8 mouse cellular contexts compared by ENCODE assay signal in genomic region chr13:19622573-19623227, GRCm38 (mm10). TPM values are rescaled to one million over a fixed set of nuclear protein-coding genes. Genes with fewer than 3 reads are reported as not detected.
DNase-seq lines count a peak whose midpoint lies in the region; ATAC-seq and TF ChIP-seq lines count a peak whose summit lies in the region.

TSS of gene Sfrp4 (plus strand) at chr13:19623104.

- H3K9me3 ChIP-seq in embryonic facial prominence, embryonic 13.5 days, result no peaks in the 10 kb centered on the region
- no peaks in the 10 kb centered on the region for H3K9me3 ChIP-seq in heart, embryonic 11.5 days (replicated peaks; ENCODE audit: control insufficient read depth, low read length)
- H3K9me3 ChIP-seq in lung, postnatal 0 days (ENCODE audit: low read length), result no peaks in the 10 kb centered on the region

- ATAC-seq in embryonic facial prominence, embryonic 13.5 days (ENCODE audit: insufficient number of reproducible peaks, insufficient read depth, low FRiP score, low TSS enrichment, low read depth), result no peak
- ATAC-seq in heart, embryonic 11.5 days (replicated peaks; ENCODE audit: insufficient number of reproducible peaks, low FRiP score, low TSS enrichment), result no peak
- peak; percentile 86 for ATAC-seq in lung, postnatal 0 days

- H3K9ac ChIP-seq in embryonic facial prominence, embryonic 13.5 days, result peak within 1 kb of the TSS; percentile 71
- H3K9ac ChIP-seq in heart, embryonic 11.5 days (ENCODE audit: low read depth, low read length), result peak within 1 kb of the TSS; percentile 60
- H3K9ac ChIP-seq in lung, postnatal 0 days (replicated peaks; ENCODE audit: low read depth), result no peak within 1 kb of the TSS; the same call in 1 of the 2 replicates

- peak within 1 kb of the TSS; percentile 39 for H3ac ChIP-seq in C2C12 (ENCODE audit: control insufficient read depth, insufficient read length, low read depth)

- no peaks in the 10 kb centered on the region for H3K27me3 ChIP-seq in C2C12 (ENCODE audit: control insufficient read depth, insufficient read depth, insufficient read length)
- H3K27me3 ChIP-seq in embryonic facial prominence, embryonic 13.5 days, result peaks cover 37% of the 10 kb centered on the region
- peaks cover 12% of the 10 kb centered on the region; the same call in 1 of the 2 replicates for H3K27me3 ChIP-seq in heart, embryonic 11.5 days (ENCODE audit: control insufficient read depth, insufficient read depth, low read length)
- H3K27me3 ChIP-seq in lung, postnatal 0 days (replicated peaks; ENCODE audit: insufficient read depth, low read length), result peaks cover 5% of the 10 kb centered on the region; the same call in 1 of the 2 replicates

- 4% methylated on average over 25 of the region's 25 CpGs for WGBS in embryonic facial prominence, embryonic 13.5 days
- 5% methylated on average over 25 of the region's 25 CpGs for WGBS in heart, embryonic 11.5 days (ENCODE audit: insufficient replicate concordance)
- WGBS in lung, postnatal 0 days, result 4% methylated on average over 25 of the region's 25 CpGs

- H3K79me2 ChIP-seq in C2C12 (ENCODE audit: control insufficient read depth, insufficient read depth), result peaks cover 16% of the 10 kb centered on the region

- H3K4me2 ChIP-seq in embryonic facial prominence, embryonic 13.5 days, result peak within 1 kb of the TSS; percentile 88
- H3K4me2 ChIP-seq in heart, embryonic 11.5 days, result peak within 1 kb of the TSS; percentile 94
- H3K4me2 ChIP-seq in lung, postnatal 0 days (replicated peaks; ENCODE audit: low read depth, low read length), result peak within 1 kb of the TSS; percentile 74

- no peaks in the 10 kb centered on the region for H3K36me3 ChIP-seq in C2C12 (ENCODE audit: control insufficient read depth, insufficient read depth)
- H3K36me3 ChIP-seq in embryonic facial prominence, embryonic 13.5 days, result no peaks in the 10 kb centered on the region
- H3K36me3 ChIP-seq in heart, embryonic 11.5 days (ENCODE audit: control insufficient read depth, insufficient read depth, low read length), result no peaks in the 10 kb centered on the region
- H3K36me3 ChIP-seq in lung, postnatal 0 days (ENCODE audit: insufficient read depth, low read length), result no peaks in the 10 kb centered on the region

- TF ChIP-seq CTCF in C2C12 (IDR thresholded peaks at IDR 0.05; ENCODE audit: control insufficient read depth, insufficient read depth, insufficient read length), result no peak
- peak; percentile 63 for TF ChIP-seq CTCF in lung, postnatal 0 days (IDR thresholded peaks at IDR 0.05)

- H3K79me3 ChIP-seq in C2C12 (ENCODE audit: low read depth), result peaks cover 12% of the 10 kb centered on the region

- DNase-seq in adrenal gland, adult 2 months, result peak; percentile 75
- peak; percentile 38 for DNase-seq in kidney, postnatal 14 days
- peak; percentile 79 for DNase-seq in lung, postnatal 0 days (ENCODE audit: low spot score)
- peak; percentile 43 for DNase-seq in ovary, postnatal 14 days (ENCODE audit: low spot score)
- no peak for DNase-seq in thymus, postnatal 25 days

- peaks cover 15% of the 10 kb centered on the region; the same call in 1 of the 2 replicates for H3K4me1 ChIP-seq in embryonic facial prominence, embryonic 13.5 days
- H3K4me1 ChIP-seq in heart, embryonic 11.5 days (ENCODE audit: control insufficient read depth, insufficient read depth, low read length), result peaks cover 2% of the 10 kb centered on the region; the same call in 1 of the 2 replicates
- H3K4me1 ChIP-seq in lung, postnatal 0 days (ENCODE audit: insufficient read depth, low read depth, low read length), result peaks cover 5% of the 10 kb centered on the region; the same call in 1 of the 2 replicates

- no peak within 1 kb of the TSS for H3K4me3 ChIP-seq in C2C12 (ENCODE audit: insufficient read depth, poor library complexity, severe bottlenecking)
- H3K4me3 ChIP-seq in embryonic facial prominence, embryonic 13.5 days, result peak within 1 kb of the TSS; percentile 48
- peak within 1 kb of the TSS; percentile 48 for H3K4me3 ChIP-seq in heart, embryonic 11.5 days (ENCODE audit: low read depth, low read length)
- peak within 1 kb of the TSS; percentile 29 for H3K4me3 ChIP-seq in lung, postnatal 0 days (ENCODE audit: low read depth, low read length)

- no peak within 1 kb of the TSS for H3K27ac ChIP-seq in embryonic facial prominence, embryonic 13.5 days
- H3K27ac ChIP-seq in heart, embryonic 11.5 days (ENCODE audit: low read depth, low read length), result no peak within 1 kb of the TSS
- H3K27ac ChIP-seq in lung, postnatal 0 days (ENCODE audit: low read length), result no peak within 1 kb of the TSS

- TF ChIP-seq EP300 in lung, postnatal 0 days (IDR thresholded peaks at IDR 0.05), result no peak

TF ChIP-seq in C2C12, 6 proteins besides CTCF, POLR2A, EP300 and RAD21:
- TF ChIP-seq USF1 (IDR thresholded peaks at IDR 0.05; ENCODE audit: low read depth), result no peak
- no peak for TF ChIP-seq FOSL1 (IDR thresholded peaks at IDR 0.05; ENCODE audit: insufficient read depth, low read length, poor library complexity, severe bottlenecking)
- no peak for TF ChIP-seq MAX (IDR thresholded peaks at IDR 0.05)
- TF ChIP-seq MYOD1 (IDR thresholded peaks at IDR 0.05; ENCODE audit: control insufficient read depth, insufficient read length, low read depth), result no peak
- no peak for TF ChIP-seq MYOG (IDR thresholded peaks at IDR 0.05; ENCODE audit: control insufficient read depth, extremely low read depth, insufficient read length)
- TF ChIP-seq CEBPB (IDR thresholded peaks at IDR 0.05; ENCODE audit: low read depth), result no peak

RNA-seq across cellular contexts. Expression of gene Sfrp4, which starts in this region (rescaled TPM):
- polyA plus RNA-seq in C2C12 (2012; fragmentation: generic; extraction: Trizol), result 0.70 TPM
- 1 to 10 TPM; 4.5 to 5.0 TPM for total RNA-seq in adrenal gland, adult 2 months (2021)
- polyA plus RNA-seq in adrenal gland, adult 2 months (2012; rRNA removed), result 3.9 and 4.7 TPM in 2 replicates
- 15.8 and 34.0 TPM in 2 replicates for polyA plus RNA-seq in embryonic facial prominence, embryonic 13.5 days (2015; fragmentation: Nextera tagmentation; extraction: Ambion mirVana)
- polyA plus RNA-seq in heart, embryonic 11.5 days (2014; fragmentation: Nextera tagmentation; extraction: Ambion mirVana), result 0.56 and 0.70 TPM in 2 replicates
- polyA plus RNA-seq in lung, postnatal 0 days (2015; fragmentation: Nextera tagmentation; extraction: Ambion mirVana), result 0.36 and 0.76 TPM in 2 replicates

Comparison
In these comparisons a context has a peak if more than half of its experiments do, and no peak if none do; other contexts are left out.
1. Peak in DNase-seq, ATAC-seq, H3K4me3 ChIP-seq and H3K4me2 ChIP-seq in lung, postnatal 0 days; RNA of the gene not detected or under 1 TPM.